14 mouse cellular contexts compared by ENCODE assay signal in the genomic region with DNA sequence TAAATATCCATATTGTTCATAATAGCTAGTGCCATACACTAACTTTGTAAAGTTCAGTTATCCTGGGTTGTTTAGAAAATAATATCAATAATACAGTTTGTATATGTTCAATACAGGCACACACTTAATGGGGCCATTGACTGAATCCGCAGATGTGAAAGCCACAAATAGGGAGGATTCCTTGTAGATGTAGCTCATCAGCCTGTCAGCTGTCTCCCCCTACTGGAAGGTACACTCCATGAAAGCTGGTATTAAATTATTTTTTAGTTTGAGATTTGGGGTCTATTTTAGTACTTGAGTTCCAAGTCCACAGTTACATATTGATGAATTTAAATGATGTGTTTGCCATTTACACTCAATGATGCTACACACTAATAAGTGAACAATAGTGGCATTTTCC. TPM values are rescaled to one million over a fixed set of nuclear protein-coding genes. Genes with fewer than 3 reads are reported as not detected.
A peak's percentile ranks its signal among the peaks of the same experiment; 100 is the strongest.
DNase-seq lines count a peak whose midpoint lies in the region; ATAC-seq and TF ChIP-seq lines count a peak whose summit lies in the region.
"Had no signal": no experiment of that assay in that cellular context is flagged by ENCODE, and none has a peak within 500 bp of the region (broad histone marks: within the 10 kb centered on the region; RNA-seq: fewer than 3 reads in every experiment).

No protein-coding gene starts in this region.

- no peaks in the 10 kb centered on the region for H3K27me3 ChIP-seq in midbrain, embryonic 14.5 days (ENCODE audit: control insufficient read depth, insufficient read depth, low read length)
- H3K27me3 ChIP-seq in midbrain, embryonic 10.5 days (ENCODE audit: low read depth, poor library complexity, severe bottlenecking) = no peaks in the 10 kb centered on the region
- H3K27me3 ChIP-seq in midbrain, postnatal 0 days (ENCODE audit: insufficient read depth, low read length) = no peaks in the 10 kb centered on the region
- H3K27me3 ChIP-seq: limb, embryonic 13.5 days; neural tube, embryonic 12.5 days had no signal

- H3K36me3 ChIP-seq in midbrain, embryonic 14.5 days (ENCODE audit: control insufficient read depth, insufficient read depth, low read length) = no peaks in the 10 kb centered on the region
- H3K36me3 ChIP-seq in midbrain, embryonic 10.5 days = no peaks in the 10 kb centered on the region
- H3K36me3 ChIP-seq in midbrain, postnatal 0 days (ENCODE audit: insufficient read depth, low read length) = no peaks in the 10 kb centered on the region
- H3K36me3 ChIP-seq: hindbrain, embryonic 10.5 days; limb, embryonic 13.5 days; neural tube, embryonic 12.5 days had no signal

- no peak for DNase-seq in gastrocnemius, adult 2 months
- no peak for DNase-seq in gastrocnemius, adult 8-10 months (ENCODE audit: low spot score in 2 of 2)
- DNase-seq in midbrain, embryonic 14.5 days = peak; percentile 62
- no peak for DNase-seq in midbrain, embryonic 10.5 days (ENCODE audit: low spot score)
- peak; percentile 29 for DNase-seq in adipocyte (ENCODE audit: low spot score)
- DNase-seq in midbrain, postnatal 0 days (ENCODE audit: low spot score) = peak; percentile 32
- DNase-seq in right cerebral cortex, adult 2 months (ENCODE audit: low spot score in 2 of 2) = no peak

- H3K9ac ChIP-seq in midbrain, embryonic 14.5 days (replicated peaks; ENCODE audit: low read length) = no peak overlapping the region
- no peak overlapping the region for H3K9ac ChIP-seq in midbrain, postnatal 0 days (replicated peaks; ENCODE audit: low read length, poor library complexity, severe bottlenecking)
- H3K9ac ChIP-seq: limb, embryonic 13.5 days; neural tube, embryonic 12.5 days had no signal

- no peaks in the 10 kb centered on the region for H3K4me1 ChIP-seq in midbrain, embryonic 14.5 days (ENCODE audit: control insufficient read depth, insufficient read depth, low read length)
- H3K4me1 ChIP-seq in midbrain, embryonic 10.5 days = no peaks in the 10 kb centered on the region
- no peaks in the 10 kb centered on the region for H3K4me1 ChIP-seq in midbrain, postnatal 0 days (ENCODE audit: insufficient read depth, low read length)
- H3K4me1 ChIP-seq: hindbrain, embryonic 10.5 days; limb, embryonic 13.5 days; neural tube, embryonic 12.5 days had no signal

- no peak for ATAC-seq in midbrain, embryonic 14.5 days (ENCODE audit: low FRiP score, low TSS enrichment)
- ATAC-seq in midbrain, postnatal 0 days (ENCODE audit: low FRiP score) = no peak
- no peak for ATAC-seq in inflammation-experienced regulatory T-cells, adult 6 months
- ATAC-seq: activated CD4-positive, CD25-positive, alpha-beta regulatory T cell, adult 4 months had no signal

- H3K4me3 ChIP-seq in gastrocnemius, adult 2 months = no peak overlapping the region
- H3K4me3 ChIP-seq in midbrain, embryonic 14.5 days (replicated peaks; ENCODE audit: low read depth, low read length) = no peak overlapping the region
- no peak overlapping the region for H3K4me3 ChIP-seq in midbrain, embryonic 10.5 days
- H3K4me3 ChIP-seq in midbrain, postnatal 0 days (ENCODE audit: low read depth, low read length) = no peak overlapping the region
- H3K4me3 ChIP-seq: erythroblast, embryonic 14.5 days; hindbrain, embryonic 10.5 days; limb, embryonic 13.5 days; neural tube, embryonic 12.5 days had no signal

- WGBS in midbrain, embryonic 14.5 days = 47% methylated on average over 1 of the region's 1 CpGs
- WGBS in midbrain, embryonic 10.5 days = 46% methylated on average over 1 of the region's 1 CpGs
- 46% methylated on average over 1 of the region's 1 CpGs for WGBS in midbrain, postnatal 0 days

- no peak overlapping the region for H3K27ac ChIP-seq in gastrocnemius, adult 2 months
- no peak overlapping the region for H3K27ac ChIP-seq in midbrain, embryonic 14.5 days (replicated peaks; ENCODE audit: low read depth, low read length)
- H3K27ac ChIP-seq in midbrain, embryonic 10.5 days (replicated peaks) = no peak overlapping the region
- H3K27ac ChIP-seq in midbrain, postnatal 0 days (ENCODE audit: low read depth, low read length) = no peak overlapping the region
- H3K27ac ChIP-seq: hindbrain, embryonic 10.5 days; limb, embryonic 13.5 days; neural tube, embryonic 12.5 days had no signal

- no peak overlapping the region for H3K4me2 ChIP-seq in midbrain, embryonic 14.5 days (ENCODE audit: low read length)
- no peak overlapping the region for H3K4me2 ChIP-seq in midbrain, postnatal 0 days (ENCODE audit: low read depth, low read length, poor library complexity, severe bottlenecking)
- H3K4me2 ChIP-seq: limb, embryonic 13.5 days; neural tube, embryonic 12.5 days had no signal

- TF ChIP-seq CTCF in gastrocnemius, adult 2 months (IDR thresholded peaks at IDR 0.05) = peak; percentile 53
- TF ChIP-seq CTCF in midbrain, postnatal 0 days (IDR thresholded peaks at IDR 0.05) = peak; percentile 74

- intact Hi-C loops in gastrocnemius, adult 2 months (cut with DNase I) = no loop called here

- H3K9me3 ChIP-seq in midbrain, embryonic 14.5 days (ENCODE audit: control insufficient read depth, low read length) = no peaks in the 10 kb centered on the region
- H3K9me3 ChIP-seq in midbrain, embryonic 10.5 days (replicated peaks) = no peaks in the 10 kb centered on the region
- H3K9me3 ChIP-seq in midbrain, postnatal 0 days (ENCODE audit: low read length) = no peaks in the 10 kb centered on the region
- H3K9me3 ChIP-seq: hindbrain, embryonic 10.5 days; limb, embryonic 13.5 days; neural tube, embryonic 12.5 days had no signal

RNA-seq across cellular contexts. Expression of gene Tmprss7, which starts 17.0 kb away (rescaled TPM):
- total RNA-seq in gastrocnemius, adult 2 months (2021) = not detected
- total RNA-seq in gastrocnemius, adult 8-10 months (2022) = not detected
- polyA plus RNA-seq in midbrain, embryonic 14.5 days (2014; fragmentation: Nextera tagmentation; extraction: Ambion mirVana) = 0.29 and 0.32 TPM in 2 replicates
- polyA plus RNA-seq in midbrain, embryonic 10.5 days (2016; fragmentation: Nextera tagmentation; extraction: Ambion mirVana) = 0.29 and 0.31 TPM in 2 replicates
- total RNA-seq in midbrain, postnatal 0 days (2014; rRNA removed) = 1.2 and 1.4 TPM in 2 replicates
- polyA plus RNA-seq in midbrain, postnatal 0 days (2015; fragmentation: Nextera tagmentation; extraction: Ambion mirVana) = 0.92 and 1.6 TPM in 2 replicates
- not detected for polyA plus RNA-seq in inflammation-experienced regulatory T-cells, adult 6 months (2017; shearing (Covaris generic))
- polyA plus RNA-seq: activated CD4-positive, CD25-positive, alpha-beta regulatory T cell, adult 4 months; erythroblast, embryonic 14.5 days; stomach, embryonic 14.5 days had no signal

RNA-seq across cellular contexts. Expression of gene BC016579, which starts 22.6 kb away (rescaled TPM):
- total RNA-seq in gastrocnemius, adult 2 months (2021) = not detected
- not detected for total RNA-seq in gastrocnemius, adult 8-10 months (2022)
- 0.09 TPM in 1 of 2 replicates, not detected in the other for polyA plus RNA-seq in midbrain, embryonic 14.5 days (2014; fragmentation: Nextera tagmentation; extraction: Ambion mirVana)
- polyA plus RNA-seq in midbrain, embryonic 10.5 days (2016; fragmentation: Nextera tagmentation; extraction: Ambion mirVana) = 0.09 and 0.10 TPM in 2 replicates
- total RNA-seq in midbrain, postnatal 0 days (2014; rRNA removed) = not detected in 2 replicates
- not detected in 2 replicates for polyA plus RNA-seq in midbrain, postnatal 0 days (2015; fragmentation: Nextera tagmentation; extraction: Ambion mirVana)
- polyA plus RNA-seq in inflammation-experienced regulatory T-cells, adult 6 months (2017; shearing (Covaris generic)) = not detected
- polyA plus RNA-seq: activated CD4-positive, CD25-positive, alpha-beta regulatory T cell, adult 4 months; erythroblast, embryonic 14.5 days; hindbrain, embryonic 10.5 days had no signal

RNA-seq across cellular contexts. Expression of gene Tagln3, which starts 47.9 kb away (rescaled TPM):
- total RNA-seq in gastrocnemius, adult 2 months (2021) = 1 to 10 TPM in 1 of 2 experiments, under 1 TPM in 1; 0.26 to 1.2 TPM
- total RNA-seq in gastrocnemius, adult 8-10 months (2022) = under 1 TPM; 0.38 to 0.75 (median 0.65) TPM
- polyA plus RNA-seq in midbrain, embryonic 14.5 days (2014; fragmentation: Nextera tagmentation; extraction: Ambion mirVana) = 444 and 478 TPM in 2 replicates
- polyA plus RNA-seq in midbrain, embryonic 10.5 days (2016; fragmentation: Nextera tagmentation; extraction: Ambion mirVana) = 145 and 248 TPM in 2 replicates
- 141 TPM in 2 replicates for total RNA-seq in midbrain, postnatal 0 days (2014; rRNA removed)
- polyA plus RNA-seq in midbrain, postnatal 0 days (2015; fragmentation: Nextera tagmentation; extraction: Ambion mirVana) = 221 and 222 TPM in 2 replicates
- polyA plus RNA-seq in inflammation-experienced regulatory T-cells, adult 6 months (2017; shearing (Covaris generic)) = 1 to 10 TPM in 1 of 3 experiments, under 1 TPM in 1, not detected in 1; 0.55 to 1.1 TPM
- polyA plus RNA-seq: activated CD4-positive, CD25-positive, alpha-beta regulatory T cell, adult 4 months had no signal

Comparison
In these comparisons a context has a peak if more than half of its experiments do, and no peak if none do; other contexts are left out.
1. DNase-seq: peak in midbrain, embryonic 14.5 days (single experiment), adipocyte (single experiment) and midbrain, postnatal 0 days (single experiment); none in gastrocnemius, adult 2 months (single experiment), gastrocnemius, adult 8-10 months (0 of 2), midbrain, embryonic 10.5 days (single experiment) and right cerebral cortex, adult 2 months (0 of 2).
2. RNA of gene Tagln3, which starts 47.9 kb away (polyA plus RNA-seq): 444 to 478 TPM in midbrain, embryonic 14.5 days, 221 to 222 TPM in midbrain, postnatal 0 days and 145 to 248 TPM in midbrain, embryonic 10.5 days; 0.55 to 1.1 TPM in inflammation-experienced regulatory T-cells, adult 6 months; every median in the first group is over 10 times any median in the second.